ENCODE assay signal across 16 mouse cellular contexts in genomic region chr4:130988219-130988839, GRCm38 (mm10). TPM values are rescaled to one million over a fixed set of nuclear protein-coding genes. Genes with fewer than 3 reads are reported as not detected.
"Had no signal": no experiment of that assay in that cellular context is flagged by ENCODE, and none has a peak within 500 bp of the region (broad histone marks: within the 10 kb centered on the region; RNA-seq: fewer than 3 reads in every experiment).

No protein-coding gene starts in this region.

- H3K4me2 ChIP-seq: limb, embryonic 12.5 days; liver, embryonic 13.5 days; lung, embryonic 15.5 days; midbrain, embryonic 11.5 days; midbrain, embryonic 15.5 days; neural tube, embryonic 13.5 days had no signal

- H3K27ac ChIP-seq: layer of hippocampus, adult 2 months; limb, embryonic 12.5 days; liver, embryonic 13.5 days; lung, embryonic 15.5 days; macrophage; midbrain, embryonic 15.5 days; neural tube, embryonic 13.5 days had no signal

- H3K36me3 ChIP-seq: limb, embryonic 12.5 days; liver, embryonic 13.5 days; lung, embryonic 15.5 days; midbrain, embryonic 15.5 days; neural tube, embryonic 13.5 days had no signal

- H3K9me3 ChIP-seq: limb, embryonic 12.5 days; liver, embryonic 13.5 days; lung, embryonic 15.5 days; midbrain, embryonic 15.5 days; neural tube, embryonic 13.5 days had no signal

- H3K9ac ChIP-seq: limb, embryonic 12.5 days; liver, embryonic 13.5 days; liver, postnatal 0 days; lung, embryonic 15.5 days; midbrain, embryonic 15.5 days; neural tube, embryonic 13.5 days had no signal

- DNase-seq: liver; liver, embryonic 13.5 days; liver, postnatal 0 days; lung, postnatal 14 days; retina, postnatal 1 day; spleen, adult 18-20 months; thymus, postnatal 4 days had no signal

- H3K27me3 ChIP-seq: limb, embryonic 12.5 days; liver, embryonic 13.5 days; lung, embryonic 15.5 days; midbrain, embryonic 15.5 days; neural tube, embryonic 13.5 days had no signal

- H3K4me3 ChIP-seq: layer of hippocampus, adult 2 months; limb, embryonic 12.5 days; liver, embryonic 13.5 days; lung, embryonic 15.5 days; megakaryocyte, embryonic 14.5 days; midbrain, embryonic 15.5 days; neural tube, embryonic 13.5 days had no signal

- H3K4me1 ChIP-seq: liver, embryonic 13.5 days; lung, embryonic 15.5 days; megakaryocyte, embryonic 14.5 days; neural tube, embryonic 13.5 days had no signal

- ATAC-seq: liver, postnatal 0 days; midbrain, embryonic 15.5 days had no signal

RNA-seq across cellular contexts. Expression of gene Matn1, which starts 44.1 kb away (rescaled TPM):
- total RNA-seq: monocyte, adult 5-6 weeks had no signal
- polyA plus RNA-seq: liver, postnatal 0 days; midbrain, embryonic 11.5 days had no signal
